Comparison of ENCODE assay signal across 12 mouse cellular contexts in the genomic region with DNA sequence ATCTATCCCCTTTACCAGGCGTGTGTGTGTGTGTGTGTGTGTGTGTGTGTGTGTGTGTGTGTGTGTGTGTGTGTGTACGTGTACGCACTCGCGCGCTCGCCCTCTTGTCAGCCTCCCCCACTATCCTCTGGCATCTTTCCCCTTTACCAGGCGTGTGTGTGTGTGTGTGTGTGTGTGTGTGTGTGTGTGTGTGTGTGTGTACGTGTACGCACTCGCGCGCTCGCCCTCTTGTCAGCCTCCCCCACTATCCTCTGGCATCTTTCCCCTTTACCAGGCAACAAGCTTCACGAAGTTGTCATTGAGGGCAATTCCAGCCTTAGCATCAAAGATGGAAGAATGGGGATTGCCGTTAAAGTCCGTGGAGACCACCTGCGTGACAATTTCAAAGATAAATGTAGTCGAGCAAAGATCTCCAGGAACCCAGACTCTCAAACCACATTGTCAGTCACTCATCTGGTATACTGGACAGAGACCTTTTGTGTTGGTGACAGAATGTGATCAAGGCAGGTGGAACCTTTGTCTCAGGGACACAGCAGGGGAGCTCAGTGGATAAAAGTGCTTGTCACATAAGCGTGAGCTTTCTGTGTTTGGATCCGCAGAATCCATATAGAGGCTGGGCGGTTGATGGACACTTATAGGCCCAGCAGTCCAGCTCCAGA. TPM values are rescaled to one million over a fixed set of nuclear protein-coding genes. Genes with fewer than 3 reads are reported as not detected.
DNase-seq lines count a peak whose midpoint lies in the region; ATAC-seq and TF ChIP-seq lines count a peak whose summit lies in the region.
"Not testable (repeated sequence)": the region's sequence is repeated elsewhere in the genome, so short reads cannot be mapped to it uniquely, and the experiment has no call there.
"Had no signal": no experiment of that assay in that cellular context is flagged by ENCODE, and none has a peak within 500 bp of the region (broad histone marks: within the 10 kb centered on the region; RNA-seq: fewer than 3 reads in every experiment).

No protein-coding gene starts in this region.

- TF ChIP-seq CTCF in CH12.LX (conservative IDR thresholded peaks at IDR 0.05 in 1 of 2, IDR thresholded peaks at IDR 0.05 in 1 of 2; ENCODE audit: low read depth in 2 of 2, low read length in 2 of 2); embryonic fibroblast, embryonic 13.5 days (IDR thresholded peaks at IDR 0.05; ENCODE audit: borderline replicate concordance, insufficient read depth, low read length): not testable (repeated sequence)

- not testable (repeated sequence) for H3K27me3 ChIP-seq in CH12.LX (replicated peaks); heart, embryonic 13.5 days (replicated peaks); intestine, embryonic 15.5 days (replicated peaks); limb, embryonic 13.5 days; neural tube, embryonic 15.5 days (replicated peaks)

- H3K27ac ChIP-seq in CH12.LX (ENCODE audit: insufficient read depth, low read depth) = peak overlapping the region; percentile 90
- peak overlapping the region; percentile 19; the same call in 1 of the 2 replicates for H3K27ac ChIP-seq in embryonic fibroblast, embryonic 13.5 days (ENCODE audit: insufficient read depth, low read length)
- peak overlapping the region; percentile 92 for H3K27ac ChIP-seq in heart, embryonic 13.5 days (replicated peaks)
- peak overlapping the region; percentile 85 for H3K27ac ChIP-seq in intestine, embryonic 15.5 days
- peak overlapping the region; percentile 85; the same call in 1 of the 2 replicates for H3K27ac ChIP-seq in limb, embryonic 13.5 days
- not testable (repeated sequence) for H3K27ac ChIP-seq in macrophage
- peak overlapping the region; percentile 92 for H3K27ac ChIP-seq in neural tube, embryonic 15.5 days (replicated peaks)

- not testable (repeated sequence) for TF ChIP-seq EP300 in CH12.LX (IDR thresholded peaks at IDR 0.05; ENCODE audit: low read length)

- H3K4me3 ChIP-seq in CH12.LX (replicated peaks in 1 of 3; ENCODE audit: low read depth in 2 of 3, low read length in 2 of 3, poor library complexity in 1 of 3) = peak overlapping the region; percentile 67 to 78 (median 73)
- H3K4me3 ChIP-seq in embryonic fibroblast, embryonic 13.5 days (ENCODE audit: insufficient read depth, low read length) = peak overlapping the region; percentile 71
- H3K4me3 ChIP-seq in heart, embryonic 13.5 days = peak overlapping the region; percentile 87
- H3K4me3 ChIP-seq in intestine, embryonic 15.5 days (replicated peaks) = peak overlapping the region; percentile 66
- peak overlapping the region; percentile 82 for H3K4me3 ChIP-seq in limb, embryonic 13.5 days
- peak overlapping the region; percentile 82 for H3K4me3 ChIP-seq in macrophage (ENCODE audit: inconsistent target)
- H3K4me3 ChIP-seq in neural tube, embryonic 15.5 days (replicated peaks) = peak overlapping the region; percentile 75

- peak overlapping the region; percentile 71 for H3K4me2 ChIP-seq in CH12.LX (ENCODE audit: insufficient read depth, low read depth, poor library complexity, severe bottlenecking)
- peak overlapping the region; percentile 92 for H3K4me2 ChIP-seq in heart, embryonic 13.5 days
- peak overlapping the region; percentile 74 for H3K4me2 ChIP-seq in intestine, embryonic 15.5 days (replicated peaks)
- peak overlapping the region; percentile 79 for H3K4me2 ChIP-seq in limb, embryonic 13.5 days (replicated peaks)
- peak overlapping the region; percentile 66 for H3K4me2 ChIP-seq in neural tube, embryonic 15.5 days

- dilution Hi-C loops in CH12.LX (cut with MboI; ENCODE audit: extremely low pct_ligation_motif_present, extremely low pct_unique_long_range_greater_than_20kb, low sequenced_read_pairs) = not testable (repeated sequence)

- ATAC-seq in heart, embryonic 13.5 days (ENCODE audit: extremely low read depth, insufficient number of reproducible peaks, low FRiP score, low TSS enrichment); intestine, embryonic 15.5 days; limb, embryonic 13.5 days (ENCODE audit: low FRiP score, low read depth): not testable (repeated sequence)
- peak; percentile 53 for ATAC-seq in neural tube, embryonic 15.5 days (ENCODE audit: low FRiP score)

- WGBS in heart, embryonic 13.5 days = 45% methylated on average over 8 of the region's 22 CpGs
- 14% methylated on average over 20 of the region's 22 CpGs for WGBS in intestine, embryonic 15.5 days
- 28% methylated on average over 14 of the region's 22 CpGs for WGBS in limb, embryonic 13.5 days
- 60% methylated on average over 7 of the region's 22 CpGs for WGBS in macrophage (ENCODE audit: missing documents)
- WGBS in neural tube, embryonic 15.5 days = 11% methylated on average over 15 of the region's 22 CpGs

- peak overlapping the region; percentile 62 for H3K9ac ChIP-seq in CH12.LX (ENCODE audit: insufficient read depth, low read depth)
- H3K9ac ChIP-seq in heart, embryonic 13.5 days = peak overlapping the region; percentile 95
- peak overlapping the region; percentile 90 for H3K9ac ChIP-seq in intestine, embryonic 15.5 days
- peak overlapping the region; percentile 91 for H3K9ac ChIP-seq in limb, embryonic 13.5 days
- peak overlapping the region; percentile 91 for H3K9ac ChIP-seq in neural tube, embryonic 15.5 days (replicated peaks)

- not testable (repeated sequence) for TF ChIP-seq RAD21 in CH12.LX (IDR thresholded peaks at IDR 0.05; ENCODE audit: low read depth, low read length)

- peaks cover 14 to 54% of the 10 kb centered on the region in 2 experiments; a peak in 3 of 4 replicates for H3K4me1 ChIP-seq in CH12.LX (ENCODE audit: control insufficient read depth in 1 of 2, insufficient read depth in 2 of 2)
- H3K4me1 ChIP-seq in embryonic fibroblast, embryonic 13.5 days (ENCODE audit: control insufficient read depth, insufficient read depth, low read length) = not testable (repeated sequence)
- H3K4me1 ChIP-seq in heart, embryonic 13.5 days = peaks cover 18% of the 10 kb centered on the region
- H3K4me1 ChIP-seq in intestine, embryonic 15.5 days (replicated peaks) = peaks cover 21% of the 10 kb centered on the region; the same call in 1 of the 2 replicates
- peaks cover 20% of the 10 kb centered on the region for H3K4me1 ChIP-seq in limb, embryonic 13.5 days
- peaks cover 31% of the 10 kb centered on the region for H3K4me1 ChIP-seq in neural tube, embryonic 15.5 days

- in situ Hi-C loops in CH12.LX (cut with MboI; ENCODE audit: low pct_ligation_motif_present, low pct_unique_long_range_greater_than_20kb, low sequenced_read_pairs) = not testable (repeated sequence)

- not testable (repeated sequence) for H3K79me2 ChIP-seq in CH12.LX (replicated peaks; ENCODE audit: control insufficient read depth, extremely low read depth, insufficient read depth, poor library complexity, severe bottlenecking); macrophage (ENCODE audit: inconsistent target)

- DNase-seq in CH12.LX (ENCODE audit: extremely low read depth) = not testable (repeated sequence)
- peak; percentile 45 for DNase-seq in cerebellum, adult 11-12 months

- TF ChIP-seq POLR2A in CH12.LX (IDR thresholded peaks at IDR 0.05; ENCODE audit: low read depth, low read length); embryonic fibroblast, embryonic 13.5 days (IDR thresholded peaks at IDR 0.05; ENCODE audit: low read depth, low read length): not testable (repeated sequence)

- H3K9me3 ChIP-seq in CH12.LX (replicated peaks; ENCODE audit: low read length); heart, embryonic 13.5 days; intestine, embryonic 15.5 days; limb, embryonic 13.5 days; neural tube, embryonic 15.5 days (replicated peaks): not testable (repeated sequence)

- peaks cover 23 to 71% of the 10 kb centered on the region in 2 experiments for H3K36me3 ChIP-seq in CH12.LX (replicated peaks in 1 of 2; ENCODE audit: control insufficient read depth in 1 of 2, insufficient read depth in 1 of 2, low read length in 1 of 2)
- peaks cover 55% of the 10 kb centered on the region for H3K36me3 ChIP-seq in heart, embryonic 13.5 days
- peaks cover 10% of the 10 kb centered on the region for H3K36me3 ChIP-seq in intestine, embryonic 15.5 days
- peaks cover 47% of the 10 kb centered on the region for H3K36me3 ChIP-seq in limb, embryonic 13.5 days
- not testable (repeated sequence) for H3K36me3 ChIP-seq in macrophage (ENCODE audit: inconsistent target)
- peaks cover 38% of the 10 kb centered on the region for H3K36me3 ChIP-seq in neural tube, embryonic 15.5 days

RNA-seq across cellular contexts. Expression of gene Tmem147, which starts 0.9 kb away (rescaled TPM):
- total RNA-seq in CH12.LX (2012; rRNA removed) (136 and 137 TPM in 2 replicates), CH12.LX (2014; rRNA removed) (152 and 154 TPM in 2 replicates)
- polyA plus RNA-seq in CH12.LX (2012; ENCODE audit: insufficient read length, low read depth) (98.4 and 149 TPM in 2 replicates), macrophage (2018) (24.1 to 98.6 TPM (median 72.6 TPM) in 3 replicates)
- 136 and 144 TPM in 2 replicates for polyA plus RNA-seq in embryonic fibroblast, embryonic 13.5 days (2011; ENCODE audit: insufficient read length, low read depth, missing spikeins)
- 165 and 182 TPM in 2 replicates for polyA plus RNA-seq in heart, embryonic 13.5 days (2015; fragmentation: Nextera tagmentation; extraction: Ambion mirVana)
- polyA plus RNA-seq in intestine, embryonic 15.5 days (2015; fragmentation: Nextera tagmentation; extraction: Ambion mirVana) = 220 and 257 TPM in 2 replicates
- polyA plus RNA-seq in limb, embryonic 13.5 days (2015; fragmentation: Nextera tagmentation; extraction: Ambion mirVana) = 187 and 189 TPM in 2 replicates
- 10 to 100 TPM in 6 of 26 experiments, 1 to 10 TPM in 20; 2.7 to 16.0 (median 7.0) TPM for total RNA-seq in macrophage (2018; cell fraction: chromatin; rRNA removed)
- 10 to 100 TPM; 41.4 to 73.4 (median 48.8) TPM for total RNA-seq in macrophage (2018; cell fraction: cytosol; rRNA removed)
- total RNA-seq in macrophage (2018; cell fraction: nucleus; rRNA removed) = 10 to 100 TPM in 24 of 26 experiments, 1 to 10 TPM in 2; 8.9 to 34.5 (median 18.8) TPM
- 284 and 304 TPM in 2 replicates for polyA plus RNA-seq in neural tube, embryonic 15.5 days (2015; fragmentation: Nextera tagmentation; extraction: Ambion mirVana)

RNA-seq across cellular contexts. Expression of gene Gapdhs, which starts 13.3 kb away (rescaled TPM):
- 0.42 and 0.89 TPM in 2 replicates for total RNA-seq in CH12.LX (2012; rRNA removed)
- total RNA-seq in CH12.LX (2014; rRNA removed) = not detected in 2 replicates
- 1.7 and 2.9 TPM in 2 replicates for polyA plus RNA-seq in CH12.LX (2012; ENCODE audit: insufficient read length, low read depth)
- polyA plus RNA-seq in embryonic fibroblast, embryonic 13.5 days (2011; ENCODE audit: insufficient read length, low read depth, missing spikeins) = not detected in 2 replicates
- polyA plus RNA-seq in heart, embryonic 13.5 days (2015; fragmentation: Nextera tagmentation; extraction: Ambion mirVana) = 0.20 and 0.64 TPM in 2 replicates
- 0.10 and 0.33 TPM in 2 replicates for polyA plus RNA-seq in intestine, embryonic 15.5 days (2015; fragmentation: Nextera tagmentation; extraction: Ambion mirVana)
- polyA plus RNA-seq in limb, embryonic 13.5 days (2015; fragmentation: Nextera tagmentation; extraction: Ambion mirVana) = 0.51 and 0.71 TPM in 2 replicates
- total RNA-seq in macrophage (2018; cell fraction: chromatin; rRNA removed) = not detected
- total RNA-seq in macrophage (2018; cell fraction: cytosol; rRNA removed) = not detected
- total RNA-seq in macrophage (2018; cell fraction: nucleus; rRNA removed) = not detected
- not detected in 3 replicates for polyA plus RNA-seq in macrophage (2018)
- 0.73 and 1.0 TPM in 2 replicates for polyA plus RNA-seq in neural tube, embryonic 15.5 days (2015; fragmentation: Nextera tagmentation; extraction: Ambion mirVana)
- total RNA-seq: heart, postnatal 36 days; layer of hippocampus, adult 8-10 months; neutrophil, adult 5-6 weeks had no signal
- polyA plus RNA-seq: CD4-positive, CD25-positive, alpha-beta regulatory T cell, adult 4 months had no signal

RNA-seq across cellular contexts. Expression of gene Atp4a, which starts 18.2 kb away (rescaled TPM):
- 0.13 TPM in 1 of 2 replicates, not detected in the other for total RNA-seq in CH12.LX (2012; rRNA removed)
- total RNA-seq in CH12.LX (2014; rRNA removed) = 0.14 and 0.67 TPM in 2 replicates
- polyA plus RNA-seq in CH12.LX (2012; ENCODE audit: insufficient read length, low read depth) = 0.33 TPM in 1 of 2 replicates, not detected in the other
- not detected in 2 replicates for polyA plus RNA-seq in embryonic fibroblast, embryonic 13.5 days (2011; ENCODE audit: insufficient read length, low read depth, missing spikeins)
- 0.46 and 1.0 TPM in 2 replicates for polyA plus RNA-seq in heart, embryonic 13.5 days (2015; fragmentation: Nextera tagmentation; extraction: Ambion mirVana)
- 1.3 and 2.0 TPM in 2 replicates for polyA plus RNA-seq in intestine, embryonic 15.5 days (2015; fragmentation: Nextera tagmentation; extraction: Ambion mirVana)
- 0.09 and 0.40 TPM in 2 replicates for polyA plus RNA-seq in limb, embryonic 13.5 days (2015; fragmentation: Nextera tagmentation; extraction: Ambion mirVana)
- not detected for total RNA-seq in macrophage (2018; cell fraction: chromatin; rRNA removed)
- total RNA-seq in macrophage (2018; cell fraction: cytosol; rRNA removed) = not detected
- total RNA-seq in macrophage (2018; cell fraction: nucleus; rRNA removed) = not detected
- not detected in 3 replicates for polyA plus RNA-seq in macrophage (2018)
- polyA plus RNA-seq in neural tube, embryonic 15.5 days (2015; fragmentation: Nextera tagmentation; extraction: Ambion mirVana) = 2.8 and 3.2 TPM in 2 replicates
- polyA plus RNA-seq: CD4-positive, CD25-positive, alpha-beta regulatory T cell, adult 4 months had no signal

RNA-seq across cellular contexts. Expression of gene Sbsn, which starts 21.1 kb away (rescaled TPM):
- total RNA-seq in CH12.LX (2012; rRNA removed) = 0.59 and 0.76 TPM in 2 replicates
- total RNA-seq in CH12.LX (2014; rRNA removed) = 0.30 TPM in 1 of 2 replicates, not detected in the other
- 0.69 and 1.1 TPM in 2 replicates for polyA plus RNA-seq in CH12.LX (2012; ENCODE audit: insufficient read length, low read depth)
- polyA plus RNA-seq in embryonic fibroblast, embryonic 13.5 days (2011; ENCODE audit: insufficient read length, low read depth, missing spikeins) = 4.4 and 5.1 TPM in 2 replicates
- 0.47 and 0.68 TPM in 2 replicates for polyA plus RNA-seq in heart, embryonic 13.5 days (2015; fragmentation: Nextera tagmentation; extraction: Ambion mirVana)
- 1.4 TPM in 2 replicates for polyA plus RNA-seq in intestine, embryonic 15.5 days (2015; fragmentation: Nextera tagmentation; extraction: Ambion mirVana)
- 1.6 and 2.2 TPM in 2 replicates for polyA plus RNA-seq in limb, embryonic 13.5 days (2015; fragmentation: Nextera tagmentation; extraction: Ambion mirVana)
- 10 to 100 TPM in 17 of 26 experiments, 1 to 10 TPM in 9; 1.9 to 27.0 (median 15.6) TPM for total RNA-seq in macrophage (2018; cell fraction: chromatin; rRNA removed)
- total RNA-seq in macrophage (2018; cell fraction: cytosol; rRNA removed) = 1 to 10 TPM in 8 of 26 experiments, under 1 TPM in 13, not detected in 5; 0.28 to 4.0 (median 0.80) TPM
- 10 to 100 TPM in 4 of 26 experiments, 1 to 10 TPM in 19, under 1 TPM in 3; 0.71 to 14.4 (median 4.8) TPM for total RNA-seq in macrophage (2018; cell fraction: nucleus; rRNA removed)
- 0.54 to 2.3 TPM (median 1.5 TPM) in 3 replicates for polyA plus RNA-seq in macrophage (2018)
- 1.6 and 2.0 TPM in 2 replicates for polyA plus RNA-seq in neural tube, embryonic 15.5 days (2015; fragmentation: Nextera tagmentation; extraction: Ambion mirVana)

RNA-seq across cellular contexts. Expression of gene 2200002J24Rik, which starts 31.5 kb away (rescaled TPM):
- total RNA-seq in CH12.LX (2012; rRNA removed) (2.4 and 4.0 TPM in 2 replicates), CH12.LX (2014; rRNA removed) (3.0 and 6.6 TPM in 2 replicates)
- polyA plus RNA-seq in CH12.LX (2012; ENCODE audit: insufficient read length, low read depth) (2.9 and 3.5 TPM in 2 replicates), macrophage (2018) (not detected in 3 replicates)
- polyA plus RNA-seq in embryonic fibroblast, embryonic 13.5 days (2011; ENCODE audit: insufficient read length, low read depth, missing spikeins) = not detected in 2 replicates
- polyA plus RNA-seq in heart, embryonic 13.5 days (2015; fragmentation: Nextera tagmentation; extraction: Ambion mirVana) = 1.9 TPM in 2 replicates
- 3.2 and 4.7 TPM in 2 replicates for polyA plus RNA-seq in intestine, embryonic 15.5 days (2015; fragmentation: Nextera tagmentation; extraction: Ambion mirVana)
- polyA plus RNA-seq in limb, embryonic 13.5 days (2015; fragmentation: Nextera tagmentation; extraction: Ambion mirVana) = not detected in 2 replicates
- total RNA-seq in macrophage (2018; cell fraction: chromatin; rRNA removed) = not detected
- total RNA-seq in macrophage (2018; cell fraction: cytosol; rRNA removed) = not detected
- total RNA-seq in macrophage (2018; cell fraction: nucleus; rRNA removed) = not detected
- polyA plus RNA-seq in neural tube, embryonic 15.5 days (2015; fragmentation: Nextera tagmentation; extraction: Ambion mirVana) = 0.34 TPM in 1 of 2 replicates, not detected in the other
- total RNA-seq: heart, postnatal 36 days; layer of hippocampus, adult 8-10 months; neutrophil, adult 5-6 weeks had no signal
- polyA plus RNA-seq: CD4-positive, CD25-positive, alpha-beta regulatory T cell, adult 4 months had no signal
